Mouse (Mus musculus): ENCODE data around the gene Fgd3.

DNA sequence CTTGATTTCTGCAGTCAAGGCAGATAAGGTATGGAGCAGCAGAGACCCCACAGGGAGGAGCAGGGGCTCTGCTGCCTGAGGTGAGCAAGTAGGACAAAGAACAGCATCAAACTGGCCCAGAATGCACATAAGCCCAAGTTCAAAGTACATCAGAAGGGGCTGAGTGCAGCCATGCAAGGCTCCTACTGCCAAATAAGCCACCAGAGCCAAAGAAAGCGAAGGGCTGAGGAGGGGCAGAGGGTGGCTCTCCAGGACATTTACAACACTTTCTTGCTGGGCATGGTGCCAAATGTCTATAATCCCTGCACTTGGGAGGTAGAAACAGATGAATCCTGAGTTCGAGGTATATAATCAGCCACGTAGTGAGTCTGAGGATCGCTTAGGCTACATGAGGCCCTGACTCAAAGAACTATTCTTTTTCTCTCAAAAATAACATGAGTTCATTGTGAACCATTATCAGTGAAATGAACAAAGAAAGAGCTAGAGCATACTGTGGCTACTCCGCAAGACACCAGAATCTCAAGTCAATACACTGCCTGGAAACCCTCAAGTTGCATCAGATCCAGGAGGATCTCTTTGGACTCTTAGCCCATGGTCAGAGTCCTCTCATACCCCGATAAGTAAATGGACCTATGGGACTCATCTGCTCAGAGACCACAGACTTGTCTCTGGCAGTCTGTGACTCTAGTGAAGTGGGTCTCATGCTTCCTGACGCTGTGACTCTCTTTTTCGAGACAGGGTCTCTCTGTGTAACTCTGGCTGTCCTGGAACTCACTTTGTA lies 86.1 kb downstream of the Fgd3 start:
- TF ChIP-seq CTCF (IDR thresholded peaks at IDR 0.05; ENCODE audit: low read depth) (no peak), EP300 (optimal IDR thresholded peaks at IDR 0.05) (no peak)
